Comparison of ENCODE assay signal across 8 mouse cellular contexts in the genomic region with DNA sequence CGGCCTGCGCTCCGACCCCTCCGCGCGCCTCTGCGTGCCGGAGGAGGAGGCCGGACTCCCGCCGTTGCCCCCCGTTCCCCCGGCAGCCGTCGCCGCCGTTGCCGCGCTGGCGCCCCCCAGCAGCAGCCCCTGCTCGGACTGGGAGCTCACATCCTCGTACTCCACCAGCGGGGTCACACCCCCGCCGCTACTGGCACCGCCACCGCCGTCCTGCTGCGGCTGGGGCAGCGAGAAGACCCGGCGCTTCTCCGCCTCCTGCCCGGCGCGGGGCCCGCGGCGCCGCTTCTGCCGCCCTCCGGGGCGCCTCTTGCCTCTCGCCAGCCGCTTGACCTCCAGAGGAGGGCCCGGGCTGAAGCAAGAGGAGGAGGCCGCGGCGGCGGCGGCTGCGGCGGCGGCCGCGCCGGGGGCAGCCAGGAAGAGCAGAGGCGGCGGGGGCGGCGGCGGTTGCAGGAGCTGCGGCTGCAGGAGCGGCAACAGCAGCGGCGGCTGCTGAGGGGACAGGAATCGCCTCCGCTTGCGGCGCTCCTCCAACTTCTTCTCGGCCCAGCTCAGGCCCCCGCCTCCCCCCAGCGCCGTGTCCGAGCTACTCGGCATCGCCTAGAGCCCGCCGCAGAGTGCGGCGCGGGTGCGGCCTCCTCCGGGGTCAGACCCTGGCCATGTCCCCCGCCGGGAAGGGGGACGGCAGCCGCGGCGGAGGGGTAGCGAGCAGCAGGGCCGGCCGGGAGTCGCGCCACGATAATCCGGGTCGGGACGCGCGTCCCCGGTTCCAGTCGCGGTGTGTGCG. TPM values are rescaled to one million over a fixed set of nuclear protein-coding genes. Genes with fewer than 3 reads are reported as not detected.
DNase-seq lines count a peak whose midpoint lies in the region; ATAC-seq lines count a peak whose summit lies in the region.

No protein-coding gene starts in this region.

- H3K4me3 ChIP-seq in hindbrain, embryonic 16.5 days (ENCODE audit: low read length) = peak overlapping the region; percentile 99
- H3K4me3 ChIP-seq in midbrain, embryonic 11.5 days (ENCODE audit: low read depth, low read length) = peak overlapping the region; percentile 98

- H3K27ac ChIP-seq in hindbrain, embryonic 16.5 days (ENCODE audit: low read depth, low read length) = peak overlapping the region; percentile 98
- peak overlapping the region; percentile 96 for H3K27ac ChIP-seq in midbrain, embryonic 11.5 days (ENCODE audit: low read depth, low read length)

- peaks cover 9% of the 10 kb centered on the region for H3K4me1 ChIP-seq in hindbrain, embryonic 16.5 days (ENCODE audit: control insufficient read depth, insufficient read depth, low read depth, low read length)
- peaks cover 4% of the 10 kb centered on the region for H3K4me1 ChIP-seq in midbrain, embryonic 11.5 days (ENCODE audit: control insufficient read depth, insufficient read depth, low read length)

- H3K27me3 ChIP-seq in hindbrain, embryonic 16.5 days (replicated peaks; ENCODE audit: control insufficient read depth, insufficient read depth, low read length) = no peaks in the 10 kb centered on the region
- no peaks in the 10 kb centered on the region for H3K27me3 ChIP-seq in midbrain, embryonic 11.5 days (ENCODE audit: control insufficient read depth, insufficient read depth, low read length)

- H3K4me2 ChIP-seq in hindbrain, embryonic 16.5 days (ENCODE audit: low read length) = peak overlapping the region; percentile 92
- peak overlapping the region; percentile 89 for H3K4me2 ChIP-seq in midbrain, embryonic 11.5 days

- intact Hi-C loops in left cerebral cortex, postnatal 10 days (cut with DNase I) = loop anchor here (2.0 to 5.0 kb wide), 2 partner anchors 37 to 57 kb away; no protein-coding TSS in a partner anchor

- ATAC-seq in hindbrain, embryonic 16.5 days = peak; percentile 15
- ATAC-seq in midbrain, embryonic 11.5 days (ENCODE audit: low FRiP score) = peak; percentile 56
- ATAC-seq in megakaryocyte-erythroid progenitor cell, adult 5-6 weeks (replicated peaks; ENCODE audit: low FRiP score, low TSS enrichment, poor library complexity, severe bottlenecking) = no peak

- peak overlapping the region; percentile 91 for H3K9ac ChIP-seq in hindbrain, embryonic 16.5 days (ENCODE audit: low read depth, low read length)
- H3K9ac ChIP-seq in midbrain, embryonic 11.5 days (ENCODE audit: low read length) = peak overlapping the region; percentile 96

- WGBS in hindbrain, embryonic 16.5 days = under 1% methylated on average over 66 of the region's 105 CpGs
- WGBS in midbrain, embryonic 11.5 days = under 1% methylated on average over 79 of the region's 105 CpGs

- peak; percentile 49 for DNase-seq in R1 (ENCODE audit: low read depth, low spot score)
- peak; percentile 66 for DNase-seq in cerebellum, adult 9-10 months
- DNase-seq in frontal cortex, postnatal 36 days (ENCODE audit: low spot score in 2 of 2) = peak; percentile 34 to 40
- DNase-seq in left cerebral cortex, postnatal 10 days (ENCODE audit: extremely low spot score in 1 of 2, low spot score in 2 of 2) = peak; percentile 38 to 81
- peak; percentile 96 for DNase-seq in midbrain, embryonic 11.5 days (ENCODE audit: low spot score, missing footprints)
- DNase-seq in spleen, adult 18-20 months = peak; percentile 55 to 62

- H3K36me3 ChIP-seq in hindbrain, embryonic 16.5 days (ENCODE audit: control insufficient read depth, insufficient read depth, low read length) = no peaks in the 10 kb centered on the region
- H3K36me3 ChIP-seq in midbrain, embryonic 11.5 days (ENCODE audit: control insufficient read depth, insufficient read depth, low read length) = no peaks in the 10 kb centered on the region

- no peaks in the 10 kb centered on the region for H3K9me3 ChIP-seq in hindbrain, embryonic 16.5 days (ENCODE audit: control insufficient read depth, low read length)
- H3K9me3 ChIP-seq in midbrain, embryonic 11.5 days (ENCODE audit: control insufficient read depth, low read length) = no peaks in the 10 kb centered on the region

RNA-seq across cellular contexts. Expression of a gene that starts 0.6 kb away (rescaled TPM):
- polyA plus RNA-seq in hindbrain, embryonic 16.5 days (2015; fragmentation: Nextera tagmentation; extraction: Ambion mirVana) = 9.0 and 9.5 TPM in 2 replicates
- 10 to 100 TPM; 51.2 to 56.1 TPM for total RNA-seq in left cerebral cortex, postnatal 10 days (2021)
- polyA plus RNA-seq in midbrain, embryonic 11.5 days (2014; fragmentation: Nextera tagmentation; extraction: Ambion mirVana) = 15.8 and 17.1 TPM in 2 replicates
- total RNA-seq in megakaryocyte-erythroid progenitor cell, adult 5-6 weeks (2014; fragmentation: Nextera tagmentation) = 65.4 and 76.8 TPM in 2 replicates
- 71.8 and 111 TPM in 2 replicates for total RNA-seq in megakaryocyte-erythroid progenitor cell, adult 5-6 weeks (2017)

Comparison
In these comparisons a context has a peak if more than half of its experiments do, and no peak if none do; other contexts are left out.
1. DNase-seq: peak in every context shown above with its lines; median percentile 96 in midbrain, embryonic 11.5 days; 66 in cerebellum, adult 9-10 months; 60 in left cerebral cortex, postnatal 10 days; 58 in spleen, adult 18-20 months; 49 in R1; 37 in frontal cortex, postnatal 36 days.